Mouse (Mus musculus): ENCODE data around the gene 4930556J24Rik.
"Not testable (repeated sequence)": the region's sequence is repeated elsewhere in the genome, so short reads cannot be mapped to it uniquely, and the experiment has no call there.

The 4930556J24Rik gene

DNA sequence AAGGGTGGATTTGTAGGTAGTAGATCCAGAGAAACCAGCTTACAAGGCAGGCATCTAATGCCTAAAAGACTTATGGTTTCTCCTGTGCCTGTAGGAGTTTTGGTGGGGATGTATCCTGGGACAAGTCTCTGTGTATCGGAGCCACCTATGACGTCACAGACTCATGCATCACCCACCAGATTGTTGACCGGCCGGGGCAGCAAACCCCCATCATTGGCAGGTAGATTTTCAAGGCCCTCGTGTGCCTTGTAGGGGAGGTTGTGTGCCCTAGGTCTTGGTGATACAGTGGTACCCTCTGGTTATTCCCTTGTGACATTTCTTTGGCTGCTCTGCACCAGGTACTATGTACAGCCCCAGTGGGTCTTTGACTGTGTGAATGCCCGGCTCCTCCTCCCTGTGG is at the start of gene 4930556J24Rik:
Gene 4930556J24Rik, minus strand, starts transcription at position 101 of the 400 bp plus-strand sequence.
- no peak for DNase-seq

GRCm38 (mm10) chr11:4023321-4023720 is 46.7 kb upstream of the 4930556J24Rik start:
- DNase-seq: no peak

DNA sequence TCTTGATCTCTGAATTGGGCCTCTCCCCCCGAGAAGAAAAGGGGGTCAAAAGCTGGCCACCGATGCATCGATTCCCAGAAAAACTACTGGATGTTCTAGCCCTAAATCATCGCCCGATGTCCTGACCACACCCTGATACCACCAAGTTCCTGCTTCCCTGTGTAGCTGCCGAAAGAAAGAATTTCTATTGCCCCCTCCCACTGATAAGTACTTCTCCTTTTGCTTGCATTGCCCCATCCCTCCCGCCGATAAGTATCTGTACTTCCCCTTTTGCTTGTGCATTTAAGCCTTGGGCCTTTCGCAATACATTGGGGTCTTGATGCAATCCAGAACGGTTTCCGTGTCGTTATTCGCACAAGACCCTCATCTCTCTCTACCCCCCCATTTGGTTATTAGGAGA is 45.5 kb upstream of the 4930556J24Rik start:
- not testable (repeated sequence) for DNase-seq

DNA sequence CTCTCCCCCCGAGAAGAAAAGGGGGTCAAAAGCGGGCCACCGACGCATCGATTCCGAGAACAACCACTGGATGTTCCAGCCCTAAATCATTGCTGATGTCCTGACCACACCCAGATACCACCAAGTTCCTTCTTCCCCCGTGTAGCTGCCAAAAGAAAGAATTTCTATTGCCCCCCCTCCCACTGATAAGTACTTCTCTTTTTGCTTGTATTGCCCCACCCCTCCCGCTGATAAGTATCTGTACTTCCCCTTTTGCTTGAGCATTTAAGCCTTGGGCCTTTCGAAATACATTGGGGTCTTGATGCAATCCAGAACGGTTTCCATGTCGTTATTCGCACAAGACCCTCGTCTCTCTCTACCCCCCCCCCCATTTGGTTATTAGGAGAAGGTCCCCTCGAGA is 39.2 kb upstream of the 4930556J24Rik start:
- not testable (repeated sequence) for DNase-seq

GRCm38 (mm10) chr11:4012616-4013015 is 36.0 kb upstream of the 4930556J24Rik start:
- no peak for DNase-seq

DNA sequence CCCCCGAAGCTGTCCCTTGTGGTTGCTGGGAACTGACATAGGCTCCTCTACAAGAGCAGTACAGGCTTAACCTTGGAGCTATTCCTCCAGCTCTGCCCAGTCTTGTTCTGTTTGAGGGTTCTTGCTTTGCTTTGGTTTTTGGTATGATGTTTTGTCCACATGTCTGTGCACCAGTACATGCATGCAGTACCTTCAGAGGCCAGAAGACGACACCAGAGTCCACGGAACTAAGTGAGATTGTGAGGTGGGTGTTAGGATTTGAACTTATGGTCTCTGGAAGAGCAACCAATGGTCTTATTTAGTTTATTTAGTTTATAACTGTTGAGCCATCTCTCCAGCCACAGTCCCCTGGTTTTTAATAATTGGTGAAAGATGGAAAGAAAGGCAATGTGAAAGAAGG is 29.9 kb upstream of the 4930556J24Rik start:
- no peak for DNase-seq

GRCm38 (mm10) chr11:4005220-4005805 is 28.7 kb upstream of the 4930556J24Rik start:
- DNase-seq: no peak

DNA sequence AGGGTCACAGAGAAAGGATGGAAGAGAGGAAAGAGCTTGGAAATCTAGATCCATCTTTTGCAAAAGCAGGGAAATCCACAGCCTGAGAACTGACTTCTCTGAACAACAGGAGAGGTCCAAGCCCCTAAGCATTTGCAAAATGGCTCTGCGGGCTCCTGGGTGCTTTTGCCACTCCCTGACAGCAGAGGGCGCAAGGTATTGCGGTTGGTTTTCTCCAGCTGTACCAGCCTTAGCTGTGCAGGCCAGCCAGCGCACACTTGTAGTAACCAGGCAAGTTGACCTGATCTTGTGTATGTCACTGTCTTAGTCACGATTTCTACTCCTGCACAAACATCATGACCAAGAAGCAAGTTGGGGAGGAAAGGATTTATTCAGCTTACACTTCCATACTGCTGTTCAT is 25.0 kb upstream of the 4930556J24Rik start:
- peak; percentile 77 for DNase-seq

- DNase-seq: no peak
Measured at GRCm38 (mm10) chr11:3999547-3999946, 23.0 kb upstream of the 4930556J24Rik start.

DNA sequence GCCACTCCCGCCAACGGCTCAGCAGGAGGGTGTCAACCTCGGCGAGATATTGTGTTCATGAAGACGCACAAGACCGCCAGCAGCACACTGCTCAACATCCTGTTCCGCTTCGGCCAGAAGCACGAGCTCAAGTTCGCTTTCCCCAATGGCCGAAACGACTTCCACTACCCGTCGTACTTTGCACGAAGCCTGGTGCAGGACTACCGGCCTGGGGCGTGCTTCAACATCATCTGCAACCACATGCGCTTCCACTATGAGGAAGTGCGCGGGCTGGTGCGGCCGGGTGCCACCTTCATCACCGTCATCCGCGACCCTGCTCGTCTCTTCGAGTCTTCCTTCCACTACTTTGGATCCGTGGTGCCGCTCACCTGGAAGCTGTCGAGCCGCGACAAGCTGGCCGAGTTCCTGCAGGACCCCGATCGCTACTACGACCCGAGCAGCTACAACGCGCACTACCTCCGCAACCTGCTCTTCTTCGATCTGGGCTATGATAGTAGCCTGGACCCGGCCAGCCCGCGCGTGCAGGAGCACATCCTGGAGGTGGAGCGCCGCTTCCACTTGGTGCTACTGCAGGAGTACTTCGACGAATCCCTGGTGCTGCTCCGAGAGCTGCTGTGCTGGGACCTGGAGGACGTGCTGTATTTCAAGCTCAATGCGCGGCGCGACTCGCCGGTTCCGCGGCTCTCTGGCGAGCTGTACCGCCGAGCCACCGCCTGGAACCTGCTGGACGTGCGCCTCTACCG is 21.6 kb upstream of the 4930556J24Rik start:
- DNase-seq: peak; percentile 31

DNA sequence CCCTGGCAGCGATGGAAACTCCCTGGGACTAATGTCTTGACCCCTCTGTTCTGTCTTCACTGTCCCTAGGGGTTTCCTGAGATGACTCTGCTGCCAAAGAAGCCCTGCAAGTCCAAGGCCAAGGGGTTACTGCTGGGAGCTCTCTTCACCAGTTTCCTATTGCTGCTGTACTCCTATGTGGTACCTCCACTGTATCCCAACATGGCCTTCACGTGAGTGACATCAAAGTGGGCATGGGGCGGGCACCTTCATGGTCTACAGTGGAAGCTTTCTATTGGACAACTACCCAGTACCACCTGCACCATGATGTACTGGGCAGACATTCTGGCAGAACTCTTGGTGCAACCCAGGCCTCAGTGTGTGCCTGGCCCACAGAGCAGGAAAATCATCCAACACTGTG is 20.3 kb upstream of the 4930556J24Rik start:
- no peak for DNase-seq

- no peak for DNase-seq
Measured at GRCm38 (mm10) chr11:3995511-3995910, 18.9 kb upstream of the 4930556J24Rik start.

- DNase-seq: no peak
Measured at GRCm38 (mm10) chr11:3993914-3994313, 17.3 kb upstream of the 4930556J24Rik start.

GRCm38 (mm10) chr11:3993132-3993531 is 16.6 kb upstream of the 4930556J24Rik start:
- DNase-seq: no peak

GRCm38 (mm10) chr11:3989748-3990147 is 13.2 kb upstream of the 4930556J24Rik start:
- DNase-seq: peak; percentile 37

- DNase-seq: peak; percentile 60
Measured at GRCm38 (mm10) chr11:3983863-3984745, 7.5 kb upstream of the 4930556J24Rik start.

DNA sequence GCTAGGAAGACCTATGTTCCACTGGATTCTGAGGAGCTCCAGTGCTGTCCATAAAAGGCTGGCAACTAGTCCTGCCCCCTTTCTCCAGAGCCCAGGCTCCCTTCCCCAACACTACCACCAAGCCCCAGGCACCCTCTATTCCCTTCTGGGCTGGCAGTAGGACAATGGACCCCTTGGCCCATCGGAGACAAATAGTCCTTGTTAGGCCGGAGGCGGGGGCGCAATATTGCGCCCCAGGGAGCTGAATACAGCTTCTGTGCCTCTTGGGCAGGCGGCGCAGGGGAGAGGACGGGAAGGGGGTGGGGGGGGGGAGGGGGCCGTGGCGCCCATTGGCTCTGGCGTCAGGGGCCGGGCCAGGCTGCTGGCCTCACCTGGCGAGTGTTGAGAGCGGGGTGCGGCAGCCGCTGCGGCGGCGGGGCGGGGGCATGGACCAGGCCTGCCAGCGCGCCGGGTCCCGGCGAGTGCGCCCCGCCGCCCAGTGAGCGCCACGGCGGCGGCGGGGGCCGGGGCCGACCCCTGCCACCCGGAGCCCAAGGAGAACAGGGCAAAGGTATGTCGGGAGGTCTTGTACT is 6.8 kb upstream of the 4930556J24Rik start, which contains the start of gene Gal3st1:
Gene Gal3st1, plus strand, starts transcription at position 346 of the 572 bp plus-strand sequence.
- peak; percentile 68 for DNase-seq

DNA sequence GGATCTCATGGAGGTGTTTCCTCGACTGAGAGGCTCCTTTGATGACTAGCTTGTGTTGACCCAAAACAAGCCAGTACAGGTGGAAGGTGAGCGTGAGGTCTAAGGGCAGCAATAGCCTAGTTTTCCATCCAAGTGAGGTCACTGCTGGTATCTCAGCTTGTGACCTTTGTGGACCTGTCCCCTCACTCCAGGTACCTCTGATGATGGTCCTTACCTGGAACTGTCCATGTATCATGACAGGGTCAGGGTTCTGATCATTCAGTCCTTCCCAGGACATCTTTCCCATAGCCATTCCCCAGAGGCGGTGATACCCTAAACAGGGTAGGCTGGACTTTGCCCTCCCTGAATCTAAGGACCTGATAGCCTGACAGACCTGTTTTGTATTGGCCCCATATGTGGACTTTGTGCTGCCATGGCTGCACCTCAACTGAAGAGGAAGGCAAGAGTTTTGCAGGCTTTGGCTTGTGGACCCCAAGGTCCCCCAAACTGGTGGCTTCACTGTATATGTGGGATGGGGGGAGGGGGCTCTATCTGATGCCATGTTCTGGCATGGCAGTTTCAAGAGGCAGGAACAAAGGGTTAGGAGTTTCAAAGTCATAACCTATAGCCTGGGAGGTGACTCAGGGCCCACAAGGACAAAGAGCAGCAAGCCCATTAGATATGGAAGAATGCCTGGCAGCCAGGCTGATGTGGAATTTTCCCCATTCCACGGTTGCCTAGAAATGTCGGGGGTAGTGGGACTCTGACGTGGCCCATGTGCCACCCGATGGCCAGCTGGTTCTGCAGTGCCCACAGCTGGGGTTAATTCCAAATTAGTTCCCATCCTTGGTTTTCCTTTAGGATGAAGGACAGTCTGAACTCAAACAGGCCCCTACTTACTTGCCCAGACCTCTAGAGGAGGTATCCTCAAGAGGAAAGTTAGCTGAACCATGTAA is 6.0 kb upstream of the 4930556J24Rik start:
- DNase-seq: peak; percentile 32

GRCm38 (mm10) chr11:3981536-3981935 is 5.0 kb upstream of the 4930556J24Rik start:
- DNase-seq: no peak

GRCm38 (mm10) chr11:3978421-3978820 is 1.8 kb upstream of the 4930556J24Rik start:
- no peak for DNase-seq

GRCm38 (mm10) chr11:3974311-3974710 is 2.3 kb downstream of the 4930556J24Rik start:
- DNase-seq: no peak

DNA sequence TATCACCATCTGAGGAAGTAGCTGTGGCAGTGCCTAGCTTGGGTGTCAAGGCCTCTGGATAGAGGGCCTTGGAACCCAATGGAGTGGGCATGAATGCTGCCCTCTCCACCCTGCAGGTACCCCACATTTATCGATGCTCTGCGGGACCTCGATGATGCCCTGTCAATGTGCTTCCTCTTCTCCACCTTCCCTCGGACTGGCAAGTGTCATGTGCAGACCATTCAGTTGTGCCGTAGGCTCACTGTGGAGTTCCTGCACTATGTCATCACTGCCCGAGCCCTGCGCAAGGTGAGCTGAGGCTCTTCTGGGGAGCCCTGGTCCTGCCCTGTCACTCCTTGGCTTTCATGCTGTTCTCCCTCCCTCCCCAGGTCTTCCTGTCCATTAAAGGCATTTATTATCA is 3.5 kb downstream of the 4930556J24Rik start:
- DNase-seq: no peak

Data from kidney, postnatal 10 days (tissue).